Mouse (Mus musculus): Measurements from ENCODE around the gene Pmfbp1.

GRCm38 (mm10) chr8:109455113-109455512 is 38.7 kb upstream of the Pmfbp1 start:
- TF ChIP-seq EP300 (IDR thresholded peaks at IDR 0.05; ENCODE audit: low read length) (no peak), ELF1 (IDR thresholded peaks at IDR 0.05; ENCODE audit: low read depth, low read length) (no peak), CTCF (conservative IDR thresholded peaks at IDR 0.05 in 1 of 2, IDR thresholded peaks at IDR 0.05 in 1 of 2; ENCODE audit: low read depth in 2 of 2, low read length in 2 of 2) (no peak), POLR2A (IDR thresholded peaks at IDR 0.05; ENCODE audit: low read depth, low read length) (no peak), NRF1 (IDR thresholded peaks at IDR 0.05; ENCODE audit: low read depth, low read length) (no peak), CHD1 (IDR thresholded peaks at IDR 0.05; ENCODE audit: low read depth, low read length) (no peak), BHLHE40 (IDR thresholded peaks at IDR 0.05; ENCODE audit: low read depth, low read length) (no peak), ZNF384 (IDR thresholded peaks at IDR 0.05; ENCODE audit: low read depth, low read length) (no peak), MYC (IDR thresholded peaks at IDR 0.05; ENCODE audit: low read depth, low read length) (no peak), NELFE (IDR thresholded peaks at IDR 0.05; ENCODE audit: low read depth, low read length) (no peak)
